Mouse (Mus musculus) brain, embryonic 14.5 days (tissue): ENCODE data around the gene Pcbp3.

Experiments
- CTCF ChIP-seq: fragments of 200-500 bp; IDR thresholded peaks from 2 replicates; pipeline ENCODE4 v1.5.1; 2012; ENCODE audit warnings: inconsistent platforms, mild to moderate bottlenecking, moderate library complexity, borderline replicate concordance; ENCODE audit not compliant: insufficient read depth, insufficient read length; ENCODE audit errors: extremely low read depth
- POLR2A ChIP-seq: fragments of 200-500 bp; IDR thresholded peaks from 2 replicates; pipeline ENCODE4 v1.6.1; 2012; ENCODE audit warnings: mild to moderate bottlenecking, inconsistent platforms, borderline replicate concordance; ENCODE audit not compliant: poor library complexity, insufficient read depth, insufficient read length, severe bottlenecking; ENCODE audit errors: extremely low read depth

DNA sequence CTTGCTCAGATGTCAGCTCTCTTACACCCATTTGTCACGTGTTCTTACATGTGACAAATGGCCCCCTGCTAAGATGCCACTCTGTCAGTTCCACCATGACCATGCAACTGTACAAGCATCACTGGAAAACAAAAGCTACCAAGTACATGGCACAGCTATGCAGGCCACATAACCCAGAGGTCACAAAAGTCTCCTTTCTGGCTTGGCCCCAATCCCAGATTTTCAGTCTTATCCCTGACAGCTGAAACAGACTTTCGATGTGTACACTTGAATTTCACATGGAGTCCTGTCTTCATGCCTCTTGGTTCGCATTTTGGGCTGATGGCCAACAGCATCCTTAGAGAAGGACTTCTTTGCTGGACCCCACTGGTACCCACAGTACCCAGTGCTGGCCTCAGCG, 116.8 kb downstream of the Pcbp3 start:
- TF ChIP-seq CTCF (no peak), POLR2A (no peak)
